Mouse (Mus musculus) ovary, postnatal 36 days (tissue): ENCODE measurements around the gene Espnl.

Experiments used
- DNase-seq: peaks from one replicate; pipeline ENCODE4 v3.0.0; 2022; ENCODE audit warnings: low spot score, mixed read lengths

Gene Espnl

GRCm38 (mm10) chr1:91380453-91381090, 58.7 kb downstream of the Espnl start:
- peak; percentile 61 for DNase-seq

DNA sequence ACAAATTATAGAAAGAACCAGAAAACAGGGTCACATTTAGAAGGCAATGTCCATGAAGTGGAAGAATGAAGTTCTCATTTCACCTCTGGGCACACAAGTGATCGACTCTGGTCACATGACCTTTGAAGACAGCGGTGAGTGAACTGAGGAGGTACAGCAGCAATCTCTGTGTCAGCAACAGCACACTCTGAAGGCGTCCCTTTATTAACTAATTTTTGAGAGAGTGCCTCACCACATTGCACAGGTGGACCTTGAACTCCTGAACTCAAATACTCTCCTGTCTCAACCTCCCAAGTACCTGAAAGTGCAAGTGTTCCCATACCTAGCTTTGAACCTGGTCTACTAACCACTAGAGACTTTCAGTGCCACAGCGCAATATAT, 59.2 kb downstream of the Espnl start:
- DNase-seq: no peak

- no peak for DNase-seq
Measured at GRCm38 (mm10) chr1:91390369-91390768, 68.5 kb downstream of the Espnl start.

DNA sequence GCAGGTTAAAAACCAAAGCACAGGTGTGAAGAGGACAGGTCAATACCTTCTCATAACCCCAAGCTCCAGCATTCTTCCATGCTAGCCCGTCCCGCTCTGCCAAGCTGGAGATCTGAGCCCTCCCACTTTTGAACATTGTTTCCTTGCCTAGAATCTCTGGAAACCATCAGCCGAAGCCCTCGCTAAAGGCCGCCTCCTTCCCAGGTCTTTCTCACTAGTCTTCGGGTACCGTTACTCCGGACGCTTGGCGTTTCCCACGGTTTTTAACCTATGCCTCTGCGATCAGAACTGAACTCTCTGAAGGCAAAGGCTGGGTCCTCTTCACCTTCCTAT, 76.0 kb downstream of the Espnl start:
- no peak for DNase-seq
